Mouse (Mus musculus) liver, postnatal 0 days (tissue): ENCODE data around the gene Zmynd10. TPM values are rescaled to one million over a fixed set of nuclear protein-coding genes. Genes with fewer than 3 reads are reported as not detected.

Experiments used
- ATAC-seq: fragments of 200-750 bp; cut with Nextera tagmentation; 2 replicates; pipeline ENCODE4 v1.8.0; 2017; ENCODE audit warnings: mild to moderate bottlenecking, moderate library complexity
- DNase-seq: peaks from one replicate; pipeline ENCODE4 v3.0.0-alpha.2; 2016
- H3K27ac ChIP-seq: fragments of 300-500 bp; sonication (generic); 2 replicates; pipeline ENCODE4 v1.5.1; 2014; ENCODE audit warnings: antibody characterized with exemption, moderate library complexity, mild to moderate bottlenecking, low read depth
- H3K27me3 ChIP-seq: fragments of 300-500 bp; sonication (generic); 2 replicates; pipeline ENCODE4 v1.6.1; 2014; ENCODE audit warnings: low read length, control low read depth, mixed read lengths; ENCODE audit not compliant: insufficient read depth
- H3K36me3 ChIP-seq: fragments of 300-500 bp; sonication (generic); replicated peaks from 2 replicates; pipeline ENCODE4 v1.6.1; 2014; ENCODE audit warnings: mild to moderate bottlenecking, control low read depth, low read length, moderate library complexity, mixed read lengths; ENCODE audit not compliant: insufficient read depth
- H3K4me1 ChIP-seq: fragments of 300-500 bp; sonication (generic); 2 replicates; pipeline ENCODE4 v1.6.1; 2014; ENCODE audit warnings: antibody characterized with exemption, mild to moderate bottlenecking, control low read depth; ENCODE audit not compliant: insufficient read depth
- H3K4me2 ChIP-seq: fragments of 300-500 bp; sonication (generic); 2 replicates; pipeline ENCODE4 v1.6.1; 2014; ENCODE audit warnings: low read depth, mild to moderate bottlenecking, low read length, moderate library complexity, mixed read lengths
- H3K4me3 ChIP-seq: fragments of 300-500 bp; sonication (generic); 2 replicates; pipeline ENCODE4 v1.5.1; 2014; ENCODE audit warnings: low read depth, low read length
- H3K9ac ChIP-seq: fragments of 300-500 bp; sonication (generic); replicated peaks from 2 replicates; pipeline ENCODE4 v1.6.1; 2014; ENCODE audit warnings: mild to moderate bottlenecking, moderate library complexity
- H3K9me3 ChIP-seq: fragments of 300-500 bp; sonication (generic); 2 replicates; pipeline ENCODE4 v1.6.1; 2016; ENCODE audit warnings: mild to moderate bottlenecking, control low read depth, low read length, mixed read lengths
- CTCF ChIP-seq: sonication (generic); IDR thresholded peaks from 2 replicates; pipeline ENCODE4 v1.5.1; 2016; ENCODE audit warnings: antibody characterized with exemption, low read depth
- EP300 ChIP-seq: IDR thresholded peaks from 2 replicates; pipeline ENCODE4 v1.6.1; 2016; ENCODE audit warnings: antibody characterized with exemption, low read depth, mild to moderate bottlenecking
- WGBS: fragments of 180-500 bp; shearing (Covaris S2); extraction: QIAGEN DNeasy Blood & Tissue Kit; methylation state at CpG from one replicate; pipeline ENCODE4 v1.1.7; 2014; ENCODE audit not compliant: insufficient replicate concordance; 5-methylcytosine and 5-hydroxymethylcytosine counted together
- polyA plus RNA-seq: library from polyadenylated mRNA; unstranded; fragments of >200 nt; fragmentation: Nextera tagmentation; extraction: Ambion mirVana; gene quantifications from 2 replicates; pipeline ENCODE4 v1.2.1, GENCODE M21; 2015

Zmynd10 gene
- 0.59 and 0.73 TPM in 2 replicates for polyA plus RNA-seq

DNA sequence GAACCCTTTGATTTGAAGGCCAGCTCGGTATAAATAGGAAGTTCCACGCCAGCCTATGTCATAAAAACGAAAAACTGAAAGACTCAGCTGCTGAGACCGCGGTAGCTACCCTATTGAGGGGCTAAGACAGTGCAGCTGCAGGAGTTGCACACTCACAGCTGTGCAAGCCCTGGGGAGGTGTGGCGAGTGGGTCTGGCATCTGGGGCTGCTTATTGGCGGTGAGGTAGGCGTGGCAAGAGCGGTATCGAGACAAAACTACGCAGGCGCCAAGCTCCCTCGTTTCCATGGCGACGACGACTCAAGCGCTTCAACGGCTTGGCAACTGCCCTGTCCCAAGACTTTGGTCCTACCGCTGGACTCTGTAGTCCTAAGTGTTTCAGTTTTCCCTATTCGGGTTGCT lies at the start of gene Zmynd10:
TSS of gene Zmynd10 (plus strand) at position 273 of the 400 bp plus-strand sequence.
- H3K4me2 ChIP-seq: peak within 1 kb of the TSS; percentile 57
- WGBS: 3% methylated on average over 20 of the region's 20 CpGs

DNA sequence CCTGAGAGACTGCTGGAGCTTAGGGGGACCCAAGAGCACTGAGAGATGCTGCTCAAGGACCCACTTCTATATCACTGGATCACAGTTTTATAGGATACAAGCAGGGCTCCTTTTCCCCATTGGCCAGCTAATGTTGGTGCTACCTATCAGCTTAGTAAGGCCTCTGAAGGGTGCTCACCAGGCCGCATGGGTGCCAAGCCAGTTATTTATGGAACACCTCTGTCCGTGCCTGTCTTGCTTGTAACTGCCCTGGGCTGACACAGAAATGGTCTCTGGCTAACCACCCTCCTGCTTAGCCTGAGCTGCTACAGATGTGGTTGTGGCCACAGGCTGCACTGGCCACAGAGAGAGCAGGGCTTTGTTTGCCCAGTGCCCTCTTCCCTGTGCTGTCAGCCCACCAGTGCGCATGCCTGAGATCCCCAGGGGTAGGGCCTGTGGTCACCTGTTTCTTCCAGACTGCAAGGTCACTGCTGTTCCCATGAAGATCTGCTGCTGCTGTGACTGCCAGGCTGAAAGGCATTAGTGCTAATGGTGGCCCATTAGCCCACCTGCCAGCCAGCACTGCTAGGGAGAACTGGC lies 46.3 kb upstream of the Zmynd10 start:
- DNase-seq (no peak), ATAC-seq (no peak)
- Histone ChIP-seq H3K9ac (no peak overlapping the region), H3K4me1 (no peaks in the 10 kb centered on the region), H3K4me3 (no peak overlapping the region), H3K9me3 (no peaks in the 10 kb centered on the region), H3K27me3 (no peaks in the 10 kb centered on the region), H3K4me2 (no peak overlapping the region), H3K27ac (no peak overlapping the region), H3K36me3 (no peaks in the 10 kb centered on the region)
- no peak for TF ChIP-seq EP300
- TF ChIP-seq CTCF: no peak
- WGBS: 74% methylated on average over 3 of the region's 3 CpGs

More for the DNA sequence above, at the start of gene Zmynd10:
- ATAC-seq (peak; percentile 60), DNase-seq (peak; percentile 90)
- Histone ChIP-seq H3K36me3 (peaks cover 3% of the 10 kb centered on the region; the same call in 1 of the 2 replicates), H3K27me3 (0 out of 2 replicates have a peak, but pooled peaks cover 7% of the 10 kb centered on the region), H3K4me3 (no peak within 1 kb of the TSS), H3K9me3 (no peaks in the 10 kb centered on the region), H3K9ac (peak within 1 kb of the TSS; percentile 4; the same call in 1 of the 2 replicates), H3K4me1 (peaks cover 43% of the 10 kb centered on the region), H3K27ac (0 out of 2 replicates have a peak within 1 kb of the TSS, but pooled peaks have one; percentile 1)
- TF ChIP-seq CTCF: no peak
- no peak for TF ChIP-seq EP300

DNA sequence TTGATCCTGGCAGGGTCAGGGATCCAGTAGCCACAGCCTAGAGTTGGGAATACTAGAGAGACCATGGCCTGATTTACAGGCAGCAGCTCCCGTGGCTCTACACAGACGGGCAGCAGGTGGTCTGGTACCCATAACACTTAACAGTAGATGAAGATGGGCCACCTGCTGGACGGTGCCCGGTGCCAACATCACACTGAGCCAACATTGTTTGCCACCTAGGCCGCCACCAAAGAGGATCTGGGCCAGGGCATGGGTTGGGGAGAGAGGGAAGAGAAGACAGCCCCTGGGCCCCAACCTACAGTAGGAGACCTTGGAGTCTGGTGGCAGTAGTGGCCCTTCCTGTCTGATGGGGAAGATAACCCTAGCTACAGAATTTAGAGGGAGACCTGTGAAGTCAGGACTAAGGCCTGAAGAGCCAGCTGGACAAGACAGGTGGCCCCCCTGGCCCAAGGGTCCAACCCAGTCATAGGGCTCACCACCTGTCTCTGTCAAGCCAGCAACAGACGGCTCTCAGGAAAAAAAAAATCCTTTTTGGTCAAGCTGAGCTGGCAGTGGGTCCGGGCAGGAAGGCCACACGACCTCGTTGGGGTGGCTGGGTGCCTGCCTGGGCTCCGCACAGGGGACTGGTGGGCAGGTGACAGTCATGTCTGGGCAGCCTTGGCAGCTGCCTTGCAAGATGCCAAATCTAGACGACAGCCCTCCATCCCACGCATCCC lies 44.8 kb upstream of the Zmynd10 start:
- Histone ChIP-seq H3K4me1 (no peaks in the 10 kb centered on the region), H3K4me2 (no peak overlapping the region), H3K27me3 (no peaks in the 10 kb centered on the region), H3K9me3 (no peaks in the 10 kb centered on the region), H3K9ac (no peak overlapping the region), H3K27ac (no peak overlapping the region), H3K36me3 (no peaks in the 10 kb centered on the region), H3K4me3 (no peak overlapping the region)
- TF ChIP-seq EP300 (no peak), CTCF (no peak)
- DNase-seq: no peak
- no peak for ATAC-seq
- WGBS: 76% methylated on average over 12 of the region's 12 CpGs

DNA sequence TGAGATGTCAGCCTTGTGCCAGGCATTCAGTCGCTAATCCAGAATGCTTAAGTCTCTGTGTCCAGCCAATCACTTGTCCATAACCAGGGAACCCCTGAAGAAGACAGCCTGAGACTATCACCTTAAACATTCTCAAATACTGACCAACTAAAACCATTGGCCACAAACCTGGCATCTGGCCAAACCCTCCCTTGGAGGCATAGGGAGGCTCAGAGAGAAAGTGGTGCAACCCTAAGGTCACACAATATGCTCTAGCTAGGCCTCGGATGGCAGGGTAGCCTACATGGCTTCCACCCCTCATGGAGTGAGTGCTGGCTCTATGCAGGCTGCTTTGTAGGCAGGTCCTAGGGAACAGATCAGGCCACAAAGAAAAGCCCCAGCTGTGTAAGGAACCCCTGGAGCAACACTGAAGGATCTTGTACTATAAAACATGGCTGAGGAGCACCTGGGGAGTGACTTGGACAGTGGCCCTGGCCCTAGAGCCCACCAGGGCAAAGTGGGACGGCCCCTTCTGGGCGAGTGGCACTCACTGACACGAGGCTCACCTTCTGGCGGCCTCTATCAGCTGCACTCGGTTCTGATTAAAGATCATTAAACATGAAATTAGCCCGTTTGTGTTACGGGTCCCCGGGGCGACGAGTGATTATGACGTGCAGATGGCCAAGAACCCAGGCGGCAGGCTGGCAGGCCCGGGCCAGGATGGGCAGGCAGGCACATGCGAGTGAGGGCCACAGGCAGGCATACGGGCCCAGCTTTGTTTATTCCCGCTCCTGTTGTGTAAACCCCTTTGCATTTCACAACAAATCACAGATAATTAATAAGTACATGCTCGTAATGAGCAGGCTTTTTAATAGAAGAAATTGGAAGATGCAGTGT lies 42.2 kb upstream of the Zmynd10 start:
- H3K36me3 ChIP-seq: no peaks in the 10 kb centered on the region
- no peak for ATAC-seq
- H3K4me1 ChIP-seq: no peaks in the 10 kb centered on the region
- no peak overlapping the region for H3K4me3 ChIP-seq
- 77% methylated on average over 19 of the region's 19 CpGs for WGBS
- no peaks in the 10 kb centered on the region for H3K9me3 ChIP-seq
- H3K4me2 ChIP-seq: no peak overlapping the region
- no peak for TF ChIP-seq CTCF
- TF ChIP-seq EP300: no peak
- no peak overlapping the region for H3K9ac ChIP-seq
- no peak overlapping the region for H3K27ac ChIP-seq
- H3K27me3 ChIP-seq: no peaks in the 10 kb centered on the region
- no peak for DNase-seq

DNA sequence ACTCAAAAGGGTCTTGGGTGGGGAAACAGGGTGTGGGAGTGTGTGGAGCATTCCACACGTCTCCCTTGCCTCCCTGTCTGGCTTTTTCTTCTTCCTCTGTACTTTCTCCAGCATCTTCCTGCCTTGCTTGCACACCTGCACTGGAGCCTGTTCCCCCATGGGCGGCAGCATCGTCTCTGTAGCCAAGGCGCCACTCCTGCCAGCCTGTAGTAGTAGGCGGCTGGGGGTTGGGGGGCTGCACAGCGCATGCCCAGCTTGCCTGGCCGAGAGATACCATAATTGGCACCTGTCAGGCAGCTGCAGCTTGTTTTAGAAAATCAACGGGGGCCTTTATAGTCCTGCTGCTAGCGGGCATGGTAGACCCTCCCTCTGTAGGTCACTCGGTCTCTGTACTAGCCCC lies 38.8 kb upstream of the Zmynd10 start:
- H3K27me3 ChIP-seq: no peaks in the 10 kb centered on the region
- H3K4me3 ChIP-seq: no peak overlapping the region
- no peaks in the 10 kb centered on the region for H3K9me3 ChIP-seq
- no peak overlapping the region for H3K27ac ChIP-seq
- H3K36me3 ChIP-seq: no peaks in the 10 kb centered on the region
- WGBS: 52% methylated on average over 10 of the region's 10 CpGs
- ATAC-seq (no peak), DNase-seq (no peak)
- no peak for TF ChIP-seq EP300
- no peak for TF ChIP-seq CTCF
- H3K4me2 ChIP-seq: no peak overlapping the region
- no peaks in the 10 kb centered on the region for H3K4me1 ChIP-seq
- H3K9ac ChIP-seq: no peak overlapping the region
